Mouse (Mus musculus) right cerebral cortex, adult 18-20 months (tissue): ENCODE measurements around the gene Tns2.
"Not testable (repeated sequence)": the region's sequence is repeated elsewhere in the genome, so short reads cannot be mapped to it uniquely, and the experiment has no call there.

ENCODE experiments used
- DNase-seq: peaks from one replicate; pipeline ENCODE4 v3.0.0; 2022; ENCODE audit warnings: mixed read lengths

Gene Tns2

GRCm38 (mm10) chr15:102100161-102100981 lies at the start of gene Tns2:
Gene Tns2, plus strand, starts transcription at chr15:102100413.
- DNase-seq, result peak; percentile 89

- peak; percentile 72 for DNase-seq
Measured at GRCm38 (mm10) chr15:102051920-102052683, 48.1 kb upstream of the Tns2 start.

DNA sequence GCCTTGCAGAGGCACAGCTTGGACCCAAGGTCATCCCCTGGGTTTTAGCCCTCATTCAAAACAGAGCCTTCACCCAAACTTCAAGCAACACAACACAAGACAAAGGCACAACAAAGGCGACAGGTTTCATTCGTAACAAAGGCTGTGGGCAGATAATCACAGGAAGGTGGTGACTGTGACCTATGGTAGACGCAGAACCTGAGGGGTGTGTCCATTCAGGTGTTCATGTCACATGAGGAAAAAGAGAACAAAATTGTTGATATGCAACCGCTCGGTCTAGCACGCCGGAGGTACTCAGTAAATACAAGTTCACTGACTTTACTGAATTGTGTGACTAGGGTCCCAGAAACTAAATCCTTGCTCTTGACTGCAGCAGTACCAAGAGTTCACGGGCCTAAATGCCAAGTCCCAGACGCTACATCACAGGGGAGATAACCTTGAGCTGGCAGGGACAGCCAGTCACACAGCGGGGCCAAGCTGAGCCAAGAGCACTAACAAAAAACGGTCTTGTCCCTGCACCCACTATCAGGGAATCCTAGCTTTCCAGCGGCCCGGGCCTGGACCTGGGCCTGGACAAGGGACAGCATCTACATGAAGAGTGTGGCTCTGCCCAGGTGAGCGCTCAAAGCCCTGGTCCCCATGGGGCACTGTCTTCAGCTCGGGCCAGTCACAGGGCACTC lies 43.6 kb upstream of the Tns2 start:
- DNase-seq, result no peak

GRCm38 (mm10) chr15:102065661-102066325 lies 34.4 kb upstream of the Tns2 start:
- peak; percentile 91 for DNase-seq

GRCm38 (mm10) chr15:102070476-102071467 lies 29.4 kb upstream of the Tns2 start:
- no peak for DNase-seq

GRCm38 (mm10) chr15:102072963-102073558 lies 27.2 kb upstream of the Tns2 start:
- DNase-seq, result no peak

- peak; percentile 99 for DNase-seq
Measured at GRCm38 (mm10) chr15:102073559-102074069, 26.6 kb upstream of the Tns2 start, which contains the start of gene Eif4b. Gene Eif4b, plus strand, starts transcription at chr15:102073773.

DNA sequence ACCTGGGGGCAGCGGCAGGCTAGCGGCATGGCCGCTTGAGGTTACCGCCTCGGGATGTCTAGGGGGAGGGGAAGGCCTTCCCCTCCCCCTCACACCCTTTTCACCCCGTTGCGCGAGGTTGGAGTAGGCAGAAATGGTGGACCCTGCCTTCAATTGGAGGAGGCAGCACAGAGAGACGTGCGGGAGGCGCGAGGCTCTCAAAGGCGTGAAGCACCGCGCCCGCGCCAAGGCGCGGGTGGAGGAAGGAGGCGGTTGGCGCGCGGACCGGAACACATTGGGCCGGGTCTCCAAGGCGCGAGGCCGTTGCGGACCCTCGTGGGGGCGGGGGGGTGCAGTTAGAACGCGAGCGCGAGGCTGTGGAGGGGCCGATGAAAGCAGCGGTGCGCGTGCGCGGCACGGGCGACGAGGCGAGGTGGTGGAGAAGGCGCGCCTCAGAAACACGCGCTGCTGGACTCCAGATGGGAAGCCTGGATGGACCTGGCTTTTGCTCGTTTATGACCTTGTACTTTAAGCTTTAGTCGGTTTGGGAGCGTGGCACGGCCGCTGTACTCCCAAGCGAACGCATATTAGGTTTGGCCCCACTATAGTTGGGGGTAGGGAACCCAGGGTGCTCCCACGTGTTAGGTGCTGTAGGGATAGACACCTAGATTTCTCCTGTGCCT lies 26.0 kb upstream of the Tns2 start:
- DNase-seq, result peak; percentile 53

DNA sequence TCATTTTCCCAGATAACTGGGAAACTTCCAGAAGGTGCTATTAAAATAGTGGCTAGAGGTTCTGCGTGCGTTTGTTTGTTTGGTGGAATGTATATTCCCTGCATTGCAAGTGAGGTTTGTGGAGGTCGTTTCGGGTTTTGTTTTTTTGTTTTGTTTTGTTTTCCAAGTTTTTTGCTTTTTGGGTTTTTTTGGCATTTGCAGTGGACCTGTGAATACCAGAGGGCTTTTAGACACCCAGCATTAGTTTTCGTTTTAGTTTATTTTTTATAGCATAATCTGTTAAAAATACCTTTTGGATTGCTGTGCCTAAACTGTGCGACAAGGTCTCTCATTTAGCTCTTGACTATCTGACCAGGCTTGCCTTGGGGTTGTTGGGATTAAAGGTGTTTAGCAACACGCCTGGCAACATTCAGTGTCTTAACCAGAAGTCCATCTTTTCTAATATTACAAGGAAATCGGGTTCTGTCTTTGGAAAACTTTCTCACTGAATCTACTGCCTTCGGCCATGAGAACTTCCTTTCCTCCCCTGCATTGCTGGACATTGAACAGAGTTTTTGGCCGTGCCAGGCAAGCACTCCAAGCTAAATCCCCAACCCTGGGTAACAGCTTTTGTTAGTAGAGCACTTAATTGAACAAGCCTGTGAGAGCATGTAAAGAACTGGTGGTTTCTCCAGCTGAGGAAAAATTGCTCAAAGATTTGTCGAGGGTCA lies 25.2 kb upstream of the Tns2 start:
- no peak for DNase-seq

DNA sequence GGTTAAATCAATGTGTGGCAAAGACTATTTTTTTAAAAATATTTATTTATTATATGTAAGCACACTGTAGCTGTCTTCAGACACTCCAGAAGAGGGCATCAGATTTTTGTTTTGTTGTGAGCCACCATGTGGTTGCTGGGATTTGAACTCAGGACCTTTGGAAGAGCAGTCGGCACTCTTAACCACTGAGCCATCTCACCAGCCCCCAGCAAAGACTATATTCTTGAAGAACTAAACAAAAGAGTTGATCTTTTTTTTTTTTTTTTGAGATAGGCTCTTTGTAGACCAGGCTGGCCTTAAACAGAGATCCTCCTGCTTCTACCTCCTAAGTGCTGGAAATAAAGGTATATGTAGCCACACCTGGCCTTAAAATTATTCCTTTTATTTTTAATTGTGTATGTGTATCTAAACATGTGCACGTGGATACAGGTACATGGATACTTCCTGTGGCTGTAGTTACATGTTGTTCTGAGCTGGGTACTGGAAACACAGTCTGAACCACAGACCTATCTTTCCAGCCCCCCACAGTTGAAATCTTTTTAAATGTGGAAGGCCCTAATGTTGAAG lies 23.0 kb upstream of the Tns2 start:
- no peak for DNase-seq

DNA sequence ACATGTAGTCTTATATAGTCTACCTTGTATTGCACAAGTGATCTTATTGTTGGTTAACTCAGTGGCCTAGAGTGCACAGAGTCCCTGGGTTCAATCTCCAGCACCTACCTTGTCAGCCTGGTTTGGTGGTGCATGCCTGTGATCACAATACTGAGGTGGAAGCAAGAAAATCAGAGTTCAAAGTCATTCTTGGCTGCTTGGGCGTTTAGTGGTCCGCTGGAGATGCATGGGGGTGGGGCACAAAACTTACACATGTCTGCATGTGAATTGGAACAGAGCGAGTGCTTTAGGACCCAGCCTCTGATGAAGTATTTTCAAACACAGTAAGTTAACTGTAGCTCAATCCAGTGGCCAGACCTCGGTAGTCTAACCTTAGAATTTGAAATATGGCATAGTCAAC lies 21.0 kb upstream of the Tns2 start:
- no peak for DNase-seq

DNA sequence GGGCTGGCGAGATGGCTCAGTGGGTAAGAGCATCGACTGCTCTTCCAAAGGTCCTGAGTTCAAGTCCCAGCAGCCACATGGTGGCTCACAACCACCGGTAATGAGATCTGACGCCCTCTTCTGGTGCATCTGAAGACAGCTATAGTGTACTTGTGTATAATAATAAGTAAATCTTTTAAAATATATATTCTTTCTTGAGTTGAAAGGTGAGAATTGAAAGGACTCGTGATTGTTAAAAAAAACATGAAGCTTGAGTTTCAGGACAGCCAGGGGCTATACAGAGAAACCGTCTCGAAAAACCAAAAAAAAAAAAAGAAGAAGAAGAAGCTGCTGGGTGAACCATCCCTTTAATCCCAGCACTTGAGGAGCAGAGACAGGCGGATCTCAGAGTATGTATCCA lies 20.3 kb upstream of the Tns2 start:
- DNase-seq, result not testable (repeated sequence)

- DNase-seq, result no peak
Measured at GRCm38 (mm10) chr15:102080429-102080828, 19.8 kb upstream of the Tns2 start.

GRCm38 (mm10) chr15:102082148-102082547 lies 18.1 kb upstream of the Tns2 start:
- DNase-seq, result no peak

- DNase-seq, result no peak
Measured at GRCm38 (mm10) chr15:102083028-102083427, 17.2 kb upstream of the Tns2 start.

- no peak for DNase-seq
Measured at GRCm38 (mm10) chr15:102089914-102090585, 10.2 kb upstream of the Tns2 start.

DNA sequence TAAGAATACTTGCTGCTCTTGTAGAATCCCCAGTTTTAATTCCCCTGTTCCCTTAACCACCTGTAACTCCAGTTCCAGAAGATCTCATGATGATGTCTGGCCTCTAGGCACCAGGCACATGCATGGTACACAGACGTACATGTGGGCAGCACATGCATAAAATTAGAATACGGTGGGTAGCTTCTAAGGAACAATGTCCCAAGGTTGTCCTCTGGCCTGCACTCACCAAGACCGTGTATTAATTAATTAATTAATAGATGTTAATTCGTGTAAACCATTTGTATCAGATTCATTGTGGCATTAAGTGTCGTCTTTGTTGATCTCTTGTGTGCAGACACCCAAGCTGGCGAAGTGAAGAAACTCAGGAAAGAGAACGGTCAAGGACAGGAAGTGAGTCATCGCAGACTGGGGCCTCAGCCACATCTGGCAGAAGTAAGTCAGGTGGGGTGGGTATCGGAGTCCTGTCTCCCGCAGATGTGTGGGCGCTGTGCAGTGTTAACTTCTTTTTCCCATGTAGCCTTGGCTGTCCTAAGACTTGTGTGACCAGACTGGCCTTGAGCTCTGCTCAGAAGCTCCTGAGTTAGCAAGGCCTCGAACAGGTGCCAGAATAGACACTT lies 9.0 kb upstream of the Tns2 start:
- DNase-seq, result no peak

DNA sequence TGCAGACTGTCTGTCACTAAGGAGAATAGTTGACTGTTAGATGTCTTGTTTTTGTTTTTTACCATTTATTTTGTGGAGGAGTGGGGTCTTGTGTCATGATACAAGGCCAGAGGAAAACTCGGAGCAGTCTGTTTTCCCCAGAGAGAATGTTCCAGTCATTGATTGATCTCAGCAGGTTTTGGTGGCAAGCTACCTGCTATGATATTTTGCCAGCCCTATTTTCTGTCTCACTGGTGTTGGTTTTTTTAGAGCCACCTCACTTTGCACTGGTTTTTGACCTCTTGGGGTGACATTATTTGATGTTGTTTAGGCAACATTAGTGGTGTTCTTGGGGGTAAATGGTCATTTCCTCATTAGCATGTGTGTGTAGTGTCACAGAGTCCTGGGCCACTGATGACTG lies 8.5 kb upstream of the Tns2 start:
- DNase-seq, result no peak
